Mouse (Mus musculus) forebrain, embryonic 14.5 days (tissue): ENCODE measurements at regions not wholly inside any gene's neighbourhood (a gene's known extent, or its start where the extent isn't known, plus 50 kb on each side); places are given as distances from the start of the nearest gene placed in this dataset.

Experiments
- ATAC-seq: fragments of 200-750 bp; cut with Nextera tagmentation; 2 replicates; pipeline ENCODE4 v1.8.0; 2017; ENCODE audit warnings: mild to moderate bottlenecking, moderate library complexity
- DNase-seq: peaks from one replicate; pipeline ENCODE4 v3.0.0-alpha.2; 2015; ENCODE audit warnings: low spot score
- H3K27ac ChIP-seq: fragments of 300-500 bp; sonication (generic); 2 replicates; pipeline ENCODE4 v1.5.1; 2014; ENCODE audit warnings: low read depth, mild to moderate bottlenecking, control low read depth, low read length, moderate library complexity
- H3K27me3 ChIP-seq: fragments of 300-500 bp; sonication (generic); replicated peaks from 2 replicates; pipeline ENCODE4 v1.6.1; 2014; ENCODE audit warnings: low read length, control low read depth, mixed read lengths; ENCODE audit not compliant: control insufficient read depth, insufficient read depth
- H3K36me3 ChIP-seq: fragments of 300-500 bp; sonication (generic); 2 replicates; pipeline ENCODE4 v1.6.1; 2014; ENCODE audit warnings: low read length, control low read depth; ENCODE audit not compliant: control insufficient read depth, insufficient read depth
- H3K4me1 ChIP-seq: fragments of 300-500 bp; sonication (generic); 2 replicates; pipeline ENCODE4 v1.6.1; 2014; ENCODE audit warnings: antibody characterized with exemption, low read length, control low read depth; ENCODE audit not compliant: control insufficient read depth, insufficient read depth
- H3K4me2 ChIP-seq: fragments of 300-500 bp; sonication (generic); 2 replicates; pipeline ENCODE4 v1.6.1; 2014; ENCODE audit warnings: mild to moderate bottlenecking, control low read depth, low read length
- H3K4me3 ChIP-seq: fragments of 300-500 bp; sonication (generic); 2 replicates; pipeline ENCODE4 v1.5.1; 2014; ENCODE audit warnings: low read depth, low read length, control low read depth
- H3K9ac ChIP-seq: fragments of 300-500 bp; sonication (generic); 2 replicates; pipeline ENCODE4 v1.6.1; 2014; ENCODE audit warnings: mild to moderate bottlenecking, low read length, control low read depth, moderate library complexity
- H3K9me3 ChIP-seq: fragments of 300-500 bp; sonication (generic); replicated peaks from 2 replicates; pipeline ENCODE4 v1.6.1; 2016; ENCODE audit warnings: low read length, control low read depth, mixed read lengths; ENCODE audit not compliant: control insufficient read depth
- WGBS: fragments of 180-500 bp; shearing (Covaris S2); extraction: QIAGEN DNeasy Blood & Tissue Kit; methylation state at CpG from one replicate; pipeline ENCODE4 v1.1.7; 2014; 5-methylcytosine and 5-hydroxymethylcytosine counted together

DNA sequence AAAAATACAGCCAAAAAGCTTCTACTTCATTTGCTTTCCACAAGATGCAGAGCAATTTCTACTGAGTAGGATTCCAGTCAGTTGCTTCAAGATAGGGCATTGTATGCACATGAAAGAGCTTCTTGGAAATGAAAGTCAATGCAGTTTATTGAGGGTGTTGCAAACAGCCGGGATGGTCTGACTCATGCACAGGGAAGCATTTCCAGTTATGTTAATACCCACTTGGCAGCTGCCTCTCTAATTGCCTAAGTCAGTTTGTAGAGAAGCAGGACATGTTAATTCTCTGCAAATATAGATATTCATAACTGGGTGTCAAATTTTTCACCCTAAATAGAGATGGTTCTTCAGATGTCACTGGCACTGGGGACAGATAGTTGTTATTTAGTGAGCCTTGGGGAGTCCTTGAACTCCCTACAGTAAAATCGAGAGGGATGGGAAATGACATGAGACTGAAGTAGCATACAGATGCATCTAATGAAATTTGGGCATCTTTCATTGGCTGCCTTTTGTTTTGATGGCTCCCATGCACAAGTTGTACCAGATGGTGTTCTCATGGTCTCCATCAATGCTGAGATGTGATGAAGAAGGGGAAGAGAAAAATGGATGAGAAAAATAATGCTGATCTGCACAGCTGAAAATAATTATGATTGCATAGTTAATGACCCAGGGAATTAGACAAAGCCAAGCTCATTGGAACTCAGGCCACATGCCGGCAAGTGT is 157.8 kb upstream of the Chl1 start:
- Histone ChIP-seq H3K4me2 (no peak overlapping the region), H3K36me3 (no peaks in the 10 kb centered on the region), H3K27me3 (no peaks in the 10 kb centered on the region), H3K4me3 (no peak overlapping the region), H3K9me3 (no peaks in the 10 kb centered on the region), H3K9ac (no peak overlapping the region), H3K4me1 (0 out of 2 replicates have a peak, but pooled peaks cover 2% of the 10 kb centered on the region), H3K27ac (no peak overlapping the region)
- 57% methylated on average over 3 of the region's 3 CpGs for WGBS
- peak; percentile 14; the same call in 1 of the 2 replicates for ATAC-seq
- DNase-seq: peak; percentile 54

DNA sequence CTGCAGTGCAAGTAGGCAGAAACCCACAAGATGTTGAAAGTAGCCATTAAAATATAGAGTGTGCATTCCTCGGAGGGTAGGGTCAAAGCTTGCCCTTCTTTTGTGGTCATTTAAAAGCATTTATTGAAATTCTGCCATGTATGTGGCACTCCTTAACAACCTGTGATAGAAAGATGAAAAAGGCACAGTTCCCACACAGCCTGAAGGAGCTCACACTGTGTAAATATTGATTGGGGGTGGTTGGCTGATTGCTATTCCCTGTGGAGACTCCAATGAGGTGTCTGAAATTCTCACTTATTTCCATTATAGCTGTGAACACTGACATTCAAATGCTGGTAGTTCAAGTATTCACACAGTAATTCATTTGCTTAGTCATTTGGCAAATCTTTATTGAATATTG is 157.0 kb upstream of the Chl1 start:
- Histone ChIP-seq H3K9me3 (no peaks in the 10 kb centered on the region), H3K36me3 (no peaks in the 10 kb centered on the region), H3K27me3 (no peaks in the 10 kb centered on the region), H3K4me3 (no peak overlapping the region), H3K9ac (no peak overlapping the region), H3K4me2 (no peak overlapping the region), H3K27ac (no peak overlapping the region), H3K4me1 (0 out of 2 replicates have a peak, but pooled peaks cover 2% of the 10 kb centered on the region)
- DNase-seq (peak; percentile 53), ATAC-seq (peak; percentile 70)
- 56% methylated on average over 1 of the region's 1 CpGs for WGBS

DNA sequence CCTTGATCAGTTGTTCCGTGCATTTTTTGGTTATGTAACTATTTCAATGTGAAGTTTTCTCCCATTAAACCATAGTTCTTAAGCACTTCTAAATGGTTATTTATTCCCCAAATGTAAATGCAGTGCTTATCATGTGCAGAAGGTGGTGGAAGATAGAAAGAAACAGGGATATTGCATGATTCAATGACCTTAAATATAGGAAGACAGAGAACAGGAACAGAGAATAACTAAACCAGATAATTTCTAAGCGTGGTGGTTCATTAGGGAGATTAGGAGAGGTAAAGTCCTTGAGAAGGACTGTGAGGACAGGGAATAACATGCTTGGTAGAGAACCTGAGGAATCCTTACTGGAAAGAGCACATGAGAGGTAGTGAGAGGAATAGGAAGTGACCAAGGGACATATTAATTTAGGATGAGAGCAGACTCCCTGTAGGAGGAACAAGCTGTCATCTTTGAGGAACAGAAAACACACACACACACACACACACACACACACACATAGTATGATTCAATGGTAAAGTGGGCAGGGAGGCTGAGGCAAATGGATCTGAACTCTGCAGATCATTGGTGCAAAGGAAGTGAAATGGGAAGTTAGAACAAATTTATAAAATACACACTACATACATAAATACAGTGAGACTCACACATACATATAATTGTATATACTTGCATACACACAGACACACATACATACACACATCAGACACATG is 143.4 kb upstream of the Chl1 start:
- Histone ChIP-seq H3K36me3 (no peaks in the 10 kb centered on the region), H3K27me3 (no peaks in the 10 kb centered on the region), H3K4me1 (no peaks in the 10 kb centered on the region), H3K27ac (no peak overlapping the region), H3K4me3 (no peak overlapping the region), H3K9ac (no peak overlapping the region), H3K9me3 (no peaks in the 10 kb centered on the region), H3K4me2 (no peak overlapping the region)
- 81% methylated on average over 2 of the region's 2 CpGs for WGBS
- ATAC-seq (no peak), DNase-seq (no peak)

DNA sequence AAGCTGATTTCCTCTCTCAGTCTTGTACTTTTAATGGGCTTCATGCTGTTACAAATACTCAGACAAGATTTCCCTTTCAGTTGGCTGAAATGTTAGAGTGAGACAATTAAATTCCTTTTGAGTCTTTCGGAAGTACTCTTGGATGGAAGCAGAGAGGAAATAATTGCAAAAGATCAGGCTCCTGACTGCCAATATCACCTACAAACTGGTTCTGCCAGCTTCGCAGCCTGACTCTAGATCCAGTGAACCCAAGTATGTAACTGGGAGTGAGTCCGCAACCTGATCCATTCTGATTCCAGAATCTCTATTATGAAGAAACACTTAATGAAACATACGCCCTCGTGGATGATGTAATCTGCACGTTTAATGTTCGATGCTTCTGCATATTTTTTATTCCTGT is 135.4 kb upstream of the Chl1 start:
- Histone ChIP-seq H3K27ac (no peak overlapping the region), H3K4me2 (no peak overlapping the region), H3K4me3 (no peak overlapping the region), H3K27me3 (no peaks in the 10 kb centered on the region), H3K9me3 (no peaks in the 10 kb centered on the region), H3K9ac (no peak overlapping the region), H3K4me1 (peaks cover 2% of the 10 kb centered on the region; the same call in 1 of the 2 replicates), H3K36me3 (no peaks in the 10 kb centered on the region)
- DNase-seq: no peak
- 69% methylated on average over 7 of the region's 7 CpGs for WGBS
- no peak for ATAC-seq

DNA sequence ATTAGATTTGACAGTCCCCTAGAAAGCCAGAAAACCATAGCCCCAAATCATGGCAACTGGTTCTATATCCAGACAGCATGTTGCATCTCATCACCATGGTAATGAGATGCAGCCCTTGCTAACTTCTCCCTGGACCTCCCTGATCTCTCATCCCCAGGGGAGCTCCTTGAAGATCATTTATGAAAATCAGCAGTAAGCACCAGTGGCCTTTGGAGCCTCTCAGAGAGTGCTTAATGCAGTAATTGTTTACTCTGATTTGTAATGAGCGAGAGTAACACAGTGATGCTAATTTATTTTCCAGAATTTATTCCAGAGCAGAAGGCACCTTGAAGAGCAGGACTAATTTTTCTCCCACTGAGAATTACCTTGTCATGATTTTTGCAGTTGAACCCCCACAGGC is 133.1 kb upstream of the Chl1 start:
- 47% methylated on average over 1 of the region's 1 CpGs for WGBS
- H3K36me3 ChIP-seq: no peaks in the 10 kb centered on the region
- H3K9ac ChIP-seq: no peak overlapping the region
- no peaks in the 10 kb centered on the region for H3K9me3 ChIP-seq
- no peaks in the 10 kb centered on the region for H3K27me3 ChIP-seq
- ATAC-seq (no peak; the same call in 1 of the 2 replicates), DNase-seq (peak; percentile 40)
- H3K4me2 ChIP-seq: no peak overlapping the region
- no peak overlapping the region for H3K4me3 ChIP-seq
- H3K27ac ChIP-seq: no peak overlapping the region
- H3K4me1 ChIP-seq: peaks cover 18% of the 10 kb centered on the region

DNA sequence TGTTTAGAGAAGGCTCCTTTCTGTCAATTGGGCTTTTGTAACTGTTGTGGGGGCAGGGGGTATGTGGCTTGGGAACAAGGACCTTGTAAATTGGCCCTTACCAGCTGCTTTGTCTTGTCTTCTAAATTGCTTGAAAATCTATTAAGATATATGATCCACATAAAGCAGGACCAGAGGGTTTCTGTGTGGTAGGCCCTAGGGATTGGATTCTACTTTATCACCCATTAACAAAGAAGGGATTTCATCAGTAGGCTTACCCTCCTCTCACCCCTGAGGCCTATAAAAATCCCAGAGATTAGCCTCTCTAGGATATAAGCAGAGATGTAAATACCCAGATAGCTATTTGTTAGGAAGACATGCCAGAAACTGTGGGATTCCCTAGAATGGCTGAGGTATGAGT is 132.3 kb upstream of the Chl1 start:
- Histone ChIP-seq H3K9ac (no peak overlapping the region), H3K9me3 (no peaks in the 10 kb centered on the region), H3K4me2 (no peak overlapping the region), H3K4me1 (peaks cover 18% of the 10 kb centered on the region), H3K27me3 (no peaks in the 10 kb centered on the region), H3K27ac (no peak overlapping the region), H3K4me3 (no peak overlapping the region), H3K36me3 (no peaks in the 10 kb centered on the region)
- ATAC-seq (no peak), DNase-seq (no peak)

DNA sequence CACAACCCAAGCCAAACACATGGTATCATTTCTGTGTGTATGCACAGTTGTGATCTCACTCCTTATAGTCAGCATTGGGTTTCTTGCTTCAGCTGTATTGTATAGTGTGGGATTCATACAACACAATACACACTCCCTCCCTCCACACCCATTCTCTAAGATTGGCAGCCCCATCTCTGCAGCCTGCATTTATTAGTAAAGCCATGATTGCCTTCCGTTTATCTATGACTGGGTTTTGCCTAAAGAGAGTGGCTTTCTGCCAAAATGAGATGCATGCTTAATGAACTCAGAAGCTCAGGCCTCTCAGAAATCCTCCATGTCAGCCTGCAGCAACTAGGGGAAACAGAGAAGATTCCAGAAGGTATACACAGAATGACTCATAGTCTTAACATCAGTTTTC is 129.4 kb upstream of the Chl1 start:
- H3K4me3 ChIP-seq: no peak overlapping the region
- H3K27ac ChIP-seq: 0 out of 2 replicates have a peak overlapping the region, but pooled peaks have one; percentile 22
- ATAC-seq: peak; percentile 89
- H3K9me3 ChIP-seq: no peaks in the 10 kb centered on the region
- no peaks in the 10 kb centered on the region for H3K36me3 ChIP-seq
- 5% methylated on average over 1 of the region's 1 CpGs for WGBS
- peak; percentile 90 for DNase-seq
- H3K4me2 ChIP-seq: no peak overlapping the region
- H3K9ac ChIP-seq: no peak overlapping the region
- H3K4me1 ChIP-seq: peaks cover 18% of the 10 kb centered on the region
- no peaks in the 10 kb centered on the region for H3K27me3 ChIP-seq

DNA sequence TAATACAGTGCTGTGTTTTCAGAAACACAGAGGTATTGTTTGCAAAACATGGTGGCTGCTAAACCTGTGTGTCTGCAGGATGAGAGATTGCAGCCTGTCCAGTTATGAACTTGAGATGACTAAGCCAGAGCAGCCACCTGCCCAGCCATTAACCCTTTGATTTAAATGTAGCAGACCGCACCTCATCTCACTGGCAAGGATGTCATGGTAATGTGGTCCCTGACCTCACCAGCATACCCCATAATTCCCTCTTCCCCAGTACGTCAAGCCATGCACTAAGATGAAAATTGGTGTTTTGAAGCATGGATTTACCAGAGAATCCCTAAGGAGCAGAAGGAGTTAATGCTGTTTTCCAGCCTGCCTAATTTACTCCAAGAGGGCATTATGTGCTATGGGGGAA is 128.5 kb upstream of the Chl1 start:
- Histone ChIP-seq H3K4me2 (no peak overlapping the region), H3K9me3 (no peaks in the 10 kb centered on the region), H3K9ac (no peak overlapping the region), H3K36me3 (no peaks in the 10 kb centered on the region), H3K4me1 (peaks cover 18% of the 10 kb centered on the region), H3K27ac (0 out of 2 replicates have a peak overlapping the region, but pooled peaks have one; percentile 29), H3K4me3 (no peak overlapping the region), H3K27me3 (no peaks in the 10 kb centered on the region)
- WGBS: 66% methylated on average over 2 of the region's 2 CpGs
- DNase-seq: no peak
- no peak for ATAC-seq

DNA sequence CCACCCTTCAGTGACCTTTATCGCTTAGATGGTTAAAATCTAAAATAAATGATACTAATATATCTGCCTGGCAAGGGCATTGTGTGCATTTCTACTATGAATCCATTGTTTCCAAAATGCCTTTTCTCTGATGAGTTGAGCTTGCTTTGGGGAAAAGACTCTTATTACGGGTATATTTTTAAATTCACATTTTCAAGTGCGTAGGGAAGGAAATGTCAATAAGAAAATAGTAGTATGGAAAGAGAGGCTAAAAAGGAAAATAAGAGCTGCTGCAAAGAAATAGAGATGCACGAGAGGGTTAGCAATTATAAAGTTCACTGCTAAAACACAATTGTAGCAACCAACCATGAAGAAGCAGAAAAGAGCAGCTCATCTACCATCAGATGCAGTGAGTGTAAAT is 123.8 kb upstream of the Chl1 start:
- H3K9me3 ChIP-seq: no peaks in the 10 kb centered on the region
- peaks cover 6% of the 10 kb centered on the region; the same call in 1 of the 2 replicates for H3K4me1 ChIP-seq
- ATAC-seq (no peak), DNase-seq (no peak)
- H3K27ac ChIP-seq: no peak overlapping the region
- H3K4me2 ChIP-seq: no peak overlapping the region
- 61% methylated on average over 4 of the region's 4 CpGs for WGBS
- H3K36me3 ChIP-seq: no peaks in the 10 kb centered on the region
- H3K9ac ChIP-seq: no peak overlapping the region
- no peaks in the 10 kb centered on the region for H3K27me3 ChIP-seq
- H3K4me3 ChIP-seq: no peak overlapping the region
